Mouse (Mus musculus): ENCODE measurements at regions not wholly inside any gene's neighbourhood (a gene's known extent, or its start where the extent isn't known, plus 50 kb on each side); places are given as distances from the start of the nearest gene placed in this dataset.
A peak's percentile ranks its signal among the peaks of the same experiment; 100 is the strongest.
"Not testable (repeated sequence)": the region's sequence is repeated elsewhere in the genome, so short reads cannot be mapped to it uniquely, and the experiment has no call there.

- ATAC-seq (replicated peaks; ENCODE audit: insufficient number of reproducible peaks, low FRiP score, low TSS enrichment, poor library complexity, severe bottlenecking): not testable (repeated sequence)
Observed at GRCm38 (mm10) chr11:16635796-16636195, 116.2 kb upstream of the Egfr start.

GRCm38 (mm10) chr11:16637679-16638078 lies 114.3 kb upstream of the Egfr start:
- ATAC-seq (replicated peaks; ENCODE audit: insufficient number of reproducible peaks, low FRiP score, low TSS enrichment, poor library complexity, severe bottlenecking): peak; percentile 96

GRCm38 (mm10) chr11:16638349-16638748 lies 113.7 kb upstream of the Egfr start:
- peak; percentile 44; the same call in 1 of the 2 replicates for ATAC-seq (replicated peaks; ENCODE audit: insufficient number of reproducible peaks, low FRiP score, low TSS enrichment, poor library complexity, severe bottlenecking)

- no peak for ATAC-seq (replicated peaks; ENCODE audit: insufficient number of reproducible peaks, low FRiP score, low TSS enrichment, poor library complexity, severe bottlenecking)
Observed at GRCm38 (mm10) chr11:16649599-16649998, 102.4 kb upstream of the Egfr start.

GRCm38 (mm10) chr11:16663806-16664205 lies 88.2 kb upstream of the Egfr start:
- ATAC-seq (replicated peaks; ENCODE audit: insufficient number of reproducible peaks, low FRiP score, low TSS enrichment, poor library complexity, severe bottlenecking): no peak

- ATAC-seq (replicated peaks; ENCODE audit: insufficient number of reproducible peaks, low FRiP score, low TSS enrichment, poor library complexity, severe bottlenecking): no peak; the same call in 1 of the 2 replicates
Observed at GRCm38 (mm10) chr11:16669453-16670251, 82.4 kb upstream of the Egfr start.

- no peak for ATAC-seq (replicated peaks; ENCODE audit: insufficient number of reproducible peaks, low FRiP score, low TSS enrichment, poor library complexity, severe bottlenecking)
Observed at GRCm38 (mm10) chr11:16670282-16670681, 81.7 kb upstream of the Egfr start.

GRCm38 (mm10) chr11:16675951-16676350 lies 76.1 kb upstream of the Egfr start:
- not testable (repeated sequence) for ATAC-seq (replicated peaks; ENCODE audit: insufficient number of reproducible peaks, low FRiP score, low TSS enrichment, poor library complexity, severe bottlenecking)

- no peak for ATAC-seq (replicated peaks; ENCODE audit: insufficient number of reproducible peaks, low FRiP score, low TSS enrichment, poor library complexity, severe bottlenecking)
Observed at GRCm38 (mm10) chr11:16683538-16683937, 68.5 kb upstream of the Egfr start.

- ATAC-seq (replicated peaks; ENCODE audit: insufficient number of reproducible peaks, low FRiP score, low TSS enrichment, poor library complexity, severe bottlenecking): no peak
Observed at GRCm38 (mm10) chr11:16695596-16695995, 56.4 kb upstream of the Egfr start.

GRCm38 (mm10) chr11:16696787-16697186 lies 55.2 kb upstream of the Egfr start:
- ATAC-seq (replicated peaks; ENCODE audit: insufficient number of reproducible peaks, low FRiP score, low TSS enrichment, poor library complexity, severe bottlenecking): no peak

- no peak for ATAC-seq (replicated peaks; ENCODE audit: insufficient number of reproducible peaks, low FRiP score, low TSS enrichment, poor library complexity, severe bottlenecking)
Observed at GRCm38 (mm10) chr11:16701826-16702225, 50.2 kb upstream of the Egfr start.
